Mouse (Mus musculus) hindbrain, embryonic 16.5 days (tissue): ENCODE results near the gene Kif3c. TPM values are rescaled to one million over a fixed set of nuclear protein-coding genes. Genes with fewer than 3 reads are reported as not detected.

ENCODE experiments used
- ATAC-seq: fragments of 200-750 bp; cut with Nextera tagmentation; 2 replicates; pipeline ENCODE4 v1.8.0; 2017; ENCODE audit warnings: moderate TSS enrichment, moderate library complexity
- H3K27ac ChIP-seq: fragments of 300-500 bp; sonication (generic); 2 replicates; pipeline ENCODE4 v1.5.1; 2014; ENCODE audit warnings: low read depth, mild to moderate bottlenecking, control low read depth, low read length, moderate library complexity
- H3K27me3 ChIP-seq: fragments of 300-500 bp; sonication (generic); replicated peaks from 2 replicates; pipeline ENCODE4 v1.6.1; 2014; ENCODE audit warnings: low read length; ENCODE audit not compliant: control insufficient read depth, insufficient read depth
- H3K36me3 ChIP-seq: fragments of 300-500 bp; sonication (generic); 2 replicates; pipeline ENCODE4 v1.6.1; 2014; ENCODE audit warnings: mild to moderate bottlenecking, low read length, moderate library complexity, mixed read lengths; ENCODE audit not compliant: control insufficient read depth, insufficient read depth
- H3K4me1 ChIP-seq: fragments of 300-500 bp; sonication (generic); 2 replicates; pipeline ENCODE4 v1.6.1; 2014; ENCODE audit warnings: low read depth, low read length; ENCODE audit not compliant: control insufficient read depth, insufficient read depth
- H3K4me2 ChIP-seq: fragments of 300-500 bp; sonication (generic); 2 replicates; pipeline ENCODE4 v1.6.1; 2014; ENCODE audit warnings: mild to moderate bottlenecking, low read length, control low read depth, moderate library complexity
- H3K4me3 ChIP-seq: fragments of 300-500 bp; sonication (generic); 2 replicates; pipeline ENCODE4 v1.5.1; 2014; ENCODE audit warnings: mild to moderate bottlenecking, low read length, control low read depth, moderate library complexity
- H3K9ac ChIP-seq: fragments of 300-500 bp; sonication (generic); 2 replicates; pipeline ENCODE4 v1.6.1; 2014; ENCODE audit warnings: low read depth, mild to moderate bottlenecking, control low read depth, low read length, moderate library complexity
- H3K9me3 ChIP-seq: fragments of 300-500 bp; sonication (generic); 2 replicates; pipeline ENCODE4 v1.6.1; 2014; ENCODE audit warnings: mild to moderate bottlenecking, low read length, moderate library complexity; ENCODE audit not compliant: control insufficient read depth
- WGBS: fragments of 180-500 bp; shearing (Covaris S2); extraction: QIAGEN DNeasy Blood & Tissue Kit; methylation state at CpG from one replicate; pipeline ENCODE4 v1.1.7; 2014; 5-methylcytosine and 5-hydroxymethylcytosine counted together
- polyA plus RNA-seq: library from polyadenylated mRNA; unstranded; fragments of >200 nt; fragmentation: Nextera tagmentation; extraction: Ambion mirVana; gene quantifications from 2 replicates; pipeline ENCODE4 v1.2.1, GENCODE M21; 2015

The Kif3c gene
- polyA plus RNA-seq: 75.9 and 91.8 TPM in 2 replicates

DNA sequence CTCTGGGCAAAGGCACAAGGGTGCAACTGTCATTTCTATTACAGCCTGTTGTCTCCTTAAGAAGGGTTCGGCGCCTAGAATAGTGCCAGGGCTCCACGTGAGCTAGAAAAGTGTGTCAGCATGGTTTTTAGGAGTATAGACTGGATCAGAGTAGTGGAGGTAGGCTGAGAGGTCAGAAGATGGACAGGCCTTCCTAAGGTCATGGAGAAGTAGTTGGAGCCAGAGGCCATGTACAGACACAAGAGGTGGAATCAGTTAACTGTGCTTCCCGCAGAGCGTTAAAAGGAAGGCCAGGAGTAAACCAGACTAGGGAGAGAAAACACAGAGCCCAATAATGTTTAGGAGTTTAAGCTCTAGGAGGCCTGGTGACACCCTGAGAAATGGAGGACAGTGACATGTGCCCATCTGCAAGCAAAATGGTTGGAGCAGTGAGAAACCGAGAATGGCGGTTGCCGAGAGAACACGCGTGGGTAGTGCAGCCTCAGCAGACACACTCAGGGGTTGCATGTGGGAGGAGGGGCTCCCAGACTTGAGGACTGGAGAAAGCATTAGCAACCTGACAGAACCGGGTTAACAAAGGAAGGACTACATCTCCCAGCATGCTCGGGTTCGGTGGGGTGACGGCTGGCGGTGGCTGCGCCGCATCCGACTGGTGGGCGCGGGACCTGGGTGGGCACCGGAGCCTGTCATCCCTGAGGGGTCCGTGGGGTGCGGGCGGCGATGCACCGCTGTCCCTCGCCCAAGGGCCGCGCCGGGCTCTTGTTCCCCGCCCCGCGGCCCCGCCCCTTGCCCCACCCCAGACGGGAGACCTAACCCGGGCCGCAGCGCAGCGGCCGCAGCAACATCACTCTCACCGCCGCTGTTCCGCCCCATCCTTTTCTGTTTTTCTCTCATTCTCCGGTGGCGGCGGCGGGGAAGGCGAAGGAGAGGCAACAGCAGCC is at the start of gene Kif3c:
Gene Kif3c (plus strand): TSS at position 625 of the 941 bp plus-strand sequence.
- WGBS: 8% methylated on average over 33 of the region's 48 CpGs
- peaks cover 13% of the 10 kb centered on the region for H3K36me3 ChIP-seq
- peak within 1 kb of the TSS; percentile 88 for H3K4me2 ChIP-seq
- peaks cover 34% of the 10 kb centered on the region for H3K4me1 ChIP-seq
- ATAC-seq: peak; percentile 93
- peak within 1 kb of the TSS; percentile 96 for H3K9ac ChIP-seq
- H3K27me3 ChIP-seq: no peaks in the 10 kb centered on the region
- peak within 1 kb of the TSS; percentile 88 for H3K4me3 ChIP-seq
- H3K27ac ChIP-seq: peak within 1 kb of the TSS; percentile 97
- H3K9me3 ChIP-seq: no peaks in the 10 kb centered on the region; the same call in 1 of the 2 replicates

DNA sequence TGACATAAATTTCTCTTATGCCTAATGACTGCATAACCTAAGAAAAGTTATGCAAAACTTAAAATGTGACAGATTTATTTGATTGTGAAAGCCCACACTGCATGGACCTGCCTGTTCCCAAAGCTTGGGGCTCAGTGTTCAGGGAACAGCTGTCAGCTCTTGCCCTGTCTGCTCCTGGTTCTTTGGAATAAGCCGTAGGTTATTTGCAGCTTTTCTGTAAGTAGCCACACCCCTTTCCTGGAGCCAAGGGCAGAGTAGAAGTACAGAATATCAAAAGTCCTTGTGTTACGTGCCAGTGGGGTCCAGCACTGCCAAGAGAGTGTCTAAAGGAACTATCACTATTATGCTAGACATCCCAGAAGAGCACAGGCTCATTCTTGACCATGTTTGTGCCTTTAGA is 48.8 kb upstream of the Kif3c start:
- ATAC-seq: no peak
- 50% methylated on average over 2 of the region's 2 CpGs for whole genome bisulfite sequencing
- Histone ChIP-seq H3K27ac (no peak overlapping the region), H3K4me2 (no peak overlapping the region), H3K9me3 (no peaks in the 10 kb centered on the region), H3K9ac (no peak overlapping the region), H3K4me1 (no peaks in the 10 kb centered on the region), H3K36me3 (no peaks in the 10 kb centered on the region), H3K27me3 (no peaks in the 10 kb centered on the region), H3K4me3 (no peak overlapping the region)

DNA sequence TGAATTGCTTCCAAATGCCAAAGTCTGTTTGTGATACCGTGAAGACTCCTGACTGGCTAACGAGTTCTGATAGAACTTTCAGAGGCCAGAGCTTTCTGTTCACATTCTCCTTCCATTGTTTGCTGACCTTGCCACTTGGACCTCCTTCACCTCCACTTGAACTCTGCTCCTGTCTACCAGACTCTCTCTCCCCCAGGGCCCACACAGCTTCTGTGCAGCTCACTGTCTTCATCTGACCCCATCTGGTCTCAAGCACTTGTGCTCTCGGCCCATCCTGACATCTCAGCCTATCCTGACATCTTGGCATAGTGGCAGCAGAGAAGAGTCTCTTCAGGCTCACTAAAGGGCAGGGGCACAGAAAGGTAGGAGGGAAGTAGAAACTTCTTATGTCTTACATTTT is 48.0 kb upstream of the Kif3c start:
- Histone ChIP-seq H3K27ac (no peak overlapping the region), H3K27me3 (no peaks in the 10 kb centered on the region), H3K4me1 (no peaks in the 10 kb centered on the region), H3K36me3 (no peaks in the 10 kb centered on the region), H3K9me3 (no peaks in the 10 kb centered on the region), H3K4me3 (no peak overlapping the region), H3K4me2 (no peak overlapping the region), H3K9ac (no peak overlapping the region)
- 70% methylated on average over 3 of the region's 3 CpGs for WGBS
- no peak for ATAC-seq

DNA sequence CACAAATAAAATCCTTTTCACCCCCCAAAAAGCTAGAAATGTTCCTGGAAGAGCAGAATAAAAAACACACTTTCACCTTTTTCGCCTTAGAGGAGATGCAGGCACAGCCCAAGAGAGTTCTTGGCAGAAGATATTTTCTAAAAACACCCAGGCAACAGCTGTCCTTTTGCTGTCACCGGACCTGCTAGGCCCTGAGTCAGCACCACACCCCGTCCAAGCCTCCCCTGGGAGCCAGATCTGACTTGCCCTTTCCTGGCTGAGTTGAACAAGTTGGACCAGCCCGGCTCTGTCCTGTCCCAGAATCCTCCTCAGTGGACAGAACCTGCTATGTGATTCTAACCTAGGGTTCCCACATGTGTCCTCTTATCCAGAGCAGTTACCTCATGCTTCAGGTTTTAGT is 45.6 kb upstream of the Kif3c start:
- H3K4me3 ChIP-seq: no peak overlapping the region
- WGBS: 72% methylated on average over 4 of the region's 4 CpGs
- H3K27ac ChIP-seq: no peak overlapping the region
- H3K9me3 ChIP-seq: no peaks in the 10 kb centered on the region
- H3K4me1 ChIP-seq: no peaks in the 10 kb centered on the region
- no peak for ATAC-seq
- no peaks in the 10 kb centered on the region for H3K36me3 ChIP-seq
- no peak overlapping the region for H3K4me2 ChIP-seq
- no peaks in the 10 kb centered on the region for H3K27me3 ChIP-seq
- H3K9ac ChIP-seq: no peak overlapping the region

DNA sequence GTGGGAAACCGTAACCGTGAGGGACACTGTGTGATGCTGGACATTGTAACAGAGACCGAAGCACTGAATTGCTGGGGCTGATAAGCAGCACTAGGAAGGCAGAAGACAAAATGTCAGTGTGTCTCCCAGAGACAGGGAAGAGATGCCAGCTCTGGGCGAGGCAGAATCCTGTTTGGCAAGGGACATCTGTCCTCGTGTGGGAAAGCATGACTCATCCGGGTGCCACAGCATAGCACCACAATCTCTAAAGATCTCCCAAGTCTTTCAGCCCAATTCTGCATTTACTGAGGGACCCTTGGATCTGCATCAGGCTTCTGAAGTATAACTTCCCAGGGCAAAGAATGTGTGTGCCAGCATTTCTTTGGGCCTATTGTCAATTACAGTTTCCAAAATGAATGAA is 41.7 kb upstream of the Kif3c start:
- Histone ChIP-seq H3K4me3 (no peak overlapping the region), H3K9ac (no peak overlapping the region), H3K27me3 (no peaks in the 10 kb centered on the region), H3K4me1 (no peaks in the 10 kb centered on the region), H3K9me3 (no peaks in the 10 kb centered on the region), H3K4me2 (no peak overlapping the region), H3K27ac (no peak overlapping the region), H3K36me3 (no peaks in the 10 kb centered on the region)
- WGBS: 75% methylated on average over 6 of the region's 6 CpGs
- ATAC-seq: no peak

DNA sequence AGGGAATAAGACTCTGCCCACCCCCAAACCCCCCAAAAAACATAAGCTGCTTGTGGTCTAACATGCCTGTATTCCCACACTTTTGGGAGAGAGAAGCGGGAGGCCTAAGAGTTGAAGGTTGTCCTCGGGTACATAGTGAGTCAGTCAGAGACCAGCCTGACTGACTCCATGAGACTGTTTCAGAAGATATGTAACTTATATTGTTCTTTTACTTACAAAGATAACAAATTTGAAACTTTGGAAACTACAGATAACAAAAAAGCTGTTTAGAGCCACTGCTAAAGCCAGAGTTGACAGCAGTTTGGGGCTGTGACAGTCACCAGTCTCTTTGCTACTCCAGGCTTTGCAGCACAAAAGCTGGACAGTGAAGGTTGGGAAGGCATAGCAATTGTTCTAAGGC is 39.7 kb upstream of the Kif3c start:
- H3K4me3 ChIP-seq: no peak overlapping the region
- no peak for ATAC-seq
- no peaks in the 10 kb centered on the region for H3K4me1 ChIP-seq
- no peak overlapping the region for H3K9ac ChIP-seq
- no peaks in the 10 kb centered on the region for H3K27me3 ChIP-seq
- no peak overlapping the region for H3K27ac ChIP-seq
- H3K4me2 ChIP-seq: no peak overlapping the region
- H3K9me3 ChIP-seq: no peaks in the 10 kb centered on the region
- no peaks in the 10 kb centered on the region for H3K36me3 ChIP-seq
- WGBS: 89% methylated on average over 2 of the region's 2 CpGs

DNA sequence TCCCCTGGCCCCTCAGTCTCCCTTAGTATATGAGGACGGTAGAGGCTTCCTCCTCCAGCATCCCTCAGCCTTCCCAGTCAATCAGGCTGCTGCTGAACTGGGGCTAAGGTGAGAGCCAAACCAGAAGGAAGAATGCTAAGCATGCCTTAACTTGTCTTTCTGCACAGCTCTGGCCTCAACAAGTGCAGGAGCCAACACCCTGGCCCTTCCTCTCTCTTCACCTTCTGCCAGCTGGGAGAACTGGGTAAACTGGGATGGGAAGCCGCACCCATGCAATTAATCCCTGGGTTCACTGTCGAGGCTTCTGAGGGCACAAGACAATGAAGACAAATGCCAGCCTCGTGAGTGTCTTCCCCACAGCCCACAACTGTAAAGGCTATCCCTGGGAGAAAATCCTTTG is 35.3 kb upstream of the Kif3c start:
- Histone ChIP-seq H3K4me3 (no peak overlapping the region), H3K9ac (no peak overlapping the region), H3K9me3 (no peaks in the 10 kb centered on the region), H3K4me1 (no peaks in the 10 kb centered on the region), H3K4me2 (no peak overlapping the region), H3K27me3 (no peaks in the 10 kb centered on the region), H3K36me3 (no peaks in the 10 kb centered on the region), H3K27ac (no peak overlapping the region)
- 73% methylated on average over 4 of the region's 4 CpGs for WGBS
- no peak for ATAC-seq

DNA sequence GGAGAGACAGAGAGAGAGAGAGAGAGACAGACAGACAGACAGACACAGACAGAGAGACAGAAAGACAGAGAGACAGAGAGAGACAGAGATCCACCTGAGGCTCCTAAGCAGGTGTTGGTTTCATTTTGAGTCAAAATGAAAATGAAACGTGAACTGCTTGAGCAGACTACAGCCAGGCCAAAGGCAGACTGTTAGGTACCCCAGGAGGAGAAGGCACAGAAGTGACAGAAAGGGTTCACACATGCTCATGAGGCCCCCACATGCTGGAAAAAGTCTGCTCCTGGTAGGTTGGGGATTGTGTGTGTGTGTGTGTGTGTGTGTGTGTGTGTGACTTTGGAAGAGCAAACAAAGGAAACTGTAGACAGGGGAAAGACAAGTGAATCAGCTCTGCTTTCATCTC is 26.0 kb upstream of the Kif3c start:
- 83% methylated on average over 1 of the region's 1 CpGs for WGBS
- no peak overlapping the region for H3K27ac ChIP-seq
- no peak overlapping the region for H3K4me2 ChIP-seq
- H3K4me1 ChIP-seq: no peaks in the 10 kb centered on the region
- H3K9me3 ChIP-seq: no peaks in the 10 kb centered on the region; the same call in 1 of the 2 replicates
- ATAC-seq: no peak
- no peak overlapping the region for H3K4me3 ChIP-seq
- no peak overlapping the region for H3K9ac ChIP-seq
- H3K27me3 ChIP-seq: no peaks in the 10 kb centered on the region
- H3K36me3 ChIP-seq: no peaks in the 10 kb centered on the region

DNA sequence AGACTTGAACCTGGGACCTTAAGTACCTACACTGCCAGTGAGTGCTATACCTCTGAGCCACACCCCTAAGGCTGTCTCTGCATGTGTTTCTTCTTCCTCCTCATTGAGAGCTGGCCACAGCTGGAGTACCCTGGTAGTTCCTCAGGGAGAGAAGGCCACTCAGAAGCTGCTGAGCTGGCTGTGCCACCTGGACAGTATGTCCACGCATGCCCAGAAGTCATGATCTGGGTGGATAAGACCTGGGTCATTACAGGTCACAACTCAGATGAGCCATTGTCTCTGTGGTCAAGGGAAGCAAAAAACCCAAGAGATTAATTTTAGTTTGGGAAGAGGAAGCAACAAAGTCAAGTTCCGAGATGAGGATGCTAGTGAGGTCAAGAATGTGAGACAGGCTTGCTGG is 20.8 kb upstream of the Kif3c start:
- 91% methylated on average over 2 of the region's 2 CpGs for WGBS
- H3K9ac ChIP-seq: no peak overlapping the region
- H3K27ac ChIP-seq: no peak overlapping the region
- H3K4me2 ChIP-seq: no peak overlapping the region
- no peaks in the 10 kb centered on the region for H3K27me3 ChIP-seq
- H3K9me3 ChIP-seq: no peaks in the 10 kb centered on the region; the same call in 1 of the 2 replicates
- no peak for ATAC-seq
- H3K36me3 ChIP-seq: no peaks in the 10 kb centered on the region
- H3K4me3 ChIP-seq: no peak overlapping the region
- no peaks in the 10 kb centered on the region for H3K4me1 ChIP-seq
